Mouse (Mus musculus): ENCODE results near the gene Irf2. TPM values are rescaled to one million over a fixed set of nuclear protein-coding genes. Genes with fewer than 3 reads are reported as not detected.
"Not testable (repeated sequence)": the region's sequence is repeated elsewhere in the genome, so short reads cannot be mapped to it uniquely, and the experiment has no call there.

The Irf2 gene
- total RNA-seq, 4 experiments from 2014 or later: 24.9 to 35.0 (median 31.2) TPM

DNA sequence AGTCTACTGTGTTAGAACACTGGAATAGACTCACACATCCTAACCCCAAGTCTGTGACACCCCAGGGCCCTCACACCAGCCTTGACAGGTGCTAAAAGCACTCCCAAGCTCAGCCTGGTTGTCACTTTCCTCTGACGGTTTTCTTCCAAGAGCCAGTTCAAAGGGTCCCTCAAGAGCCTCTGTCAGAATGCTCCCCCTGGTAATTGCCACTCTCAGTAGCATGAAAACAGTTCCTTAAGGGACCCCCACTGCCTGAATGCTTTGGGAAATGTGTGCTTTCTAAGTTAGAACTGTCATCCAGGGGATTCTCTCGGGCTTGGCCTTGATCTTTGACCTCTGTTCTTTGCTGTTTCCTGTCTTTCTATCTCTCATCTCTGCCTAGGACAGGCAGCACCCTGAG is 17.0 kb upstream of the Irf2 start:
- DNase-seq (ENCODE audit: low spot score in 2 of 2): no peak

DNA sequence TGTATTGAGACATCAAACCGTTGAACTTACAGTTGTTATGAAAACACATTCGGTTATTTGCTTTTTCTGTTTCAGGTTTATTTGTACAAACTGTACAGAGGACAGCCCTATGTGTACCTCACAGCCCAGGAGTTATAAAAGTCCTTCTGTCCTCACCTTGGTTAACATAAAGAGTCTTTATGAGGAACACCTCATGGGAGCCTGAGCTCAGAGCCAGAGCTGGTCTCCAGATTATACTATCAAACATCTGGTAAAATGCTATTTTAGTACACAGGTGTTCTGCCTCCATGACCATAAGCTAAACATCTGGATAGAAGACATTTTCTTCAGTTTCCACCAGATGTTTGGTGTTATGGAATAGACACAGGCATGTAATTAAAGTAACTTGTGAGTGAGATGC is 13.1 kb upstream of the Irf2 start:
- DNase-seq (ENCODE audit: low spot score in 2 of 2): no peak

DNA sequence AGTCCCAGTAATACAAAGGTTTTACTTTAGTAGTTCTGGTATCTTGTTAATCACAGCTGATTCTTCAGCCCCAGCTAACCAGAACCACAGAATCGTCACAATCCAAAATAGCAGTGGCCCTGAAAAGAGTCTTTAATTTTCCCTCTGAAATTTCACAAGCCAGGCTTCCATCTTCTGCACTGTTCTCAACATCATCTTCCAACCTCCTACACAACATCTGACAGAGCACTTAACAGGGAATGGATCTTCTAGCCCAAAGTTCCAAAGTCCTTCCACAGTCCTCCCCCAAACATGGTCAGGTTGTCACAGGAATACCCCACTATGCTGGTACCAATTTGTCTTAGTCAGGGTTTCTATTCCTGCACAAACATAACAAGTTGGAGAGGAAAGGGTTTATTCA is 9.9 kb upstream of the Irf2 start:
- not testable (repeated sequence) for DNase-seq (ENCODE audit: low spot score in 2 of 2)

DNA sequence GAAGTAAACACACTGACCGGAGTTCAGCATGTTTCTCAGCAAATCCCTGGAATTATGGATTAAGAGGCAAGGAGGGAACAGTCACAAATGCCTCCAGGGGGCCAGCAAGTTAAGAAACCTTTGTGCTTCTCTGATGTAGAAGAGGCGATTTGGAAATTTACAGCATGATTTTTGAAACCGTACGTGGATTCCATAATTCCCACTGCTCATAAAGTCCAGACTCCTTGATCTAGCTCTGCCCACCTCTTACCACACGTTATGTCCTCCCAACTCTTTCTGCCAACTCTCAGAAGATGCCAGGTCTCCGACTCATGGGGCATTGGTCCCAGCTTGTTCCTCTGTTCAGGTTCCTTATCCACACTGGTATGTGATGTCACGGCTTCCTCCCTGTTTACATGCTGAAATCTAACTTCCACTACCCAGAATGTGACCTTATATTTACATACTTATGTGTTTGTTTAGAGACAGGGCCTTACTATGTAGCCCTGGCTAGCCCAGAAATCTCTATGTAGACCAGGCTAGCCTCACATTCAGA is 7.1 kb upstream of the Irf2 start:
- no peak for DNase-seq (ENCODE audit: low spot score in 2 of 2)

DNA sequence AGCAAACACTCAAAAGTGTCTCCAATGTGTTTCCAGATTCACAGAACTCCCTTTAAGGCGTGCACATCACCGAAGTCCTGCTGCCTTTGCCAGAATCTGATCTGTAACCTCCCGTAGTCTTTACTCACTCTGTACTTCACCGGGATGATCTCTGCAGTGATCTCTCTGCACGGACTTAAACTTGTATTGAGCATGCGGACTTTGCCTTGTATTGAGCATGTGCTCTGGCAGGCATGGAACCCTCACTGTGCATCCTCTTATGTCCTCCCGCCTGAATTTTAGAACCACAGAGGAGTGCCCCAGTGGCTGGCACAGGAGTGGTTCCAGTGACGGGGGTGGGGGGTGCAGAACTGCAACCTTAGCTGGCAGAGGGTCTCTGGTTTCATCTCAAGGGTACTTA is 5.9 kb upstream of the Irf2 start:
- DNase-seq (ENCODE audit: low spot score in 2 of 2): no peak

DNA sequence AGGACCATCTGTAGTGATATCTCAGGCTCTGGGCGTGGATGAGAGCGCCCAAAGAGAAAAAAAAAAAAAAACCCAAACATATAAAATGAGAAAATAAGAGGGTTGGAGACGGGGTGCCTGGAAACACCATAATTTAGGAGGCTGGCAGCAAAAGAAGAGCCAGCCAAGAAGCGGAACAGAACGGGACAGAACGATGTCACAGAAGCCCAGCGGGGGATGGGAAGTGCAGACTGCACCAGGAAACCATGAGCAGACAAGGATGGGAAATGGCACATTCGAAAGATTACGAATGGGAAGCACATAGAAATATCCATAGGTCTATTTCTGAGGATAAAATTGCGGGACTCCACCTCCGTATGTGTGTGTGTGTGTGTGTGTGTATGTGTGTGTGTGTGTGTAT is 4.0 kb upstream of the Irf2 start:
- no peak for DNase-seq (ENCODE audit: low spot score in 2 of 2)

DNA sequence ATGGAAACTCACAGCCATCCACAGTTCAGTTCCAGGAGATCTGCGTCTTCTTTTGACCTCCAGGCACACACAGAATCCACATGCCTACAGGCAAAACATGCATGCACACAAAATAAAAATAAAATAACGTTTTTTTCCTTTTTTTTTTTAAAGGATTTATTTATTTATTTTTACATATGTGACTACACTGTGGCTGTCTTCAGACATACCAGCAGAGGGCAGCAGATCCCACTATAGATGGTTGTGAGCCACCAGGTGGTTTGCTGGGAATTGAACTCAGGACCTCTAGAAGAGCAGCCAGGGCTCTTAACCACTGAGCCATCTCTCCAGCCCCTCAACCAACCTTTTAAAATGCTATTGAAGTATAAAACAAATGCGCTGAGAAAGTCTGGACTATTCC is 3.3 kb upstream of the Irf2 start:
- DNase-seq (ENCODE audit: low spot score in 2 of 2): no peak

DNA sequence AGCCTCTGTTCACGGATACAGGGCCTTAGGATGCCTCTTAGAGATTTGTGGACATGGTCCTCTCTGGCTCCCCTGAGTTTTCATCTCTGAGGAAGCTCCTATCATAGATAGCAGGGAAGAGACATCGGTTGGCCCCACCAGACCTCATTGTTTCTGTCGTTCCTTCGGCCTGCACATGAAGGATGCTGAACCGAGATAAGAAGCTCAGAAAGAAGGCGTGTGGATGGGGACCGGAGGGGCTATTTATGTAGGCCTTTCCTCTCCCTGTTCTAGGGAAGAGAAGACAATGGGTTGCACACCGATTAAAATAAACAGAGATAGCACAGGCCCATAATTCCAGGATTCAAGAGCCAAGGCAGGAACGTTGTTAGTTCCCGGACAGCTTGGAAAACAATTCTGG is 2.1 kb upstream of the Irf2 start:
- no peak for DNase-seq (ENCODE audit: low spot score in 2 of 2)

DNA sequence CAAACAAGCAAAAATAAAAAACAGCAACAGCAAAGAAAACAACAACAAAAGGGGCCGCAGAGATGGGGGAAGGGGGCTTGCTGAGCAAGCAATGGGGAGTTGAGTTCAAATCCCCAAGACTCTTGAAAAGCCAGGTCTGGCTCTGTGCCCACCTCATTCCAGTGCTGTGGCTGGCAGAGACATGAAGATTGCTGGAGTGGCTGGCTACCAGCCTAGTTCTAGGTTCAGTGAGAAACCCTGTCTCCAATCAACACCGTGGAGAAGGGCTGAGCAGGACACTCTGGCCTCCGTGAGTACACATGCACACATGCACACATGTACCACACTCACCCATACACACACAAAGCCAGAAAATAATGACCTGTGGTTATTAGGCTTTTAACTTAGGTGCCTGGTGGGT is 1.6 kb upstream of the Irf2 start:
- peak in 1 of 2 experiments; percentile 14 for DNase-seq (ENCODE audit: low spot score in 2 of 2)

DNA sequence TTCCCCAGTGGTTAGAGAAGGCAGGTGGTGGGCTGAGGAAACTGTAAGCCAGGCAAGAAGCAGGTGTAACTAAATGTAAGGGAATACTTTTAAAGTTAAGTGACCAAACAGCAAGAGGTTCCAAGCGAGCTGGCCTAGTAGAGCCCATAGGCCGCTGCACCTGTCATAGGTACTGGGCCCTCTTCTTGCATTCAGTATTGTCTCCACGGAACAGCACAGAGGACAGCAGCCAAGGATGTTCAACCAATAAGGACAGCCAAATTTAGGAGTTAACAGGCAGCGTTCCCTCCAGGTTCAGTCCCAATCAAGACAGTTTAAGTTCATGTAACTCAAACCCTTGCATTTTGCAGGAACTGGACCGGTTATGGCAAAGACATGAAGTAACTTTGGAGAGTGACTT is 931 bp upstream of the Irf2 start:
- DNase-seq (ENCODE audit: low spot score in 2 of 2): no peak

DNA sequence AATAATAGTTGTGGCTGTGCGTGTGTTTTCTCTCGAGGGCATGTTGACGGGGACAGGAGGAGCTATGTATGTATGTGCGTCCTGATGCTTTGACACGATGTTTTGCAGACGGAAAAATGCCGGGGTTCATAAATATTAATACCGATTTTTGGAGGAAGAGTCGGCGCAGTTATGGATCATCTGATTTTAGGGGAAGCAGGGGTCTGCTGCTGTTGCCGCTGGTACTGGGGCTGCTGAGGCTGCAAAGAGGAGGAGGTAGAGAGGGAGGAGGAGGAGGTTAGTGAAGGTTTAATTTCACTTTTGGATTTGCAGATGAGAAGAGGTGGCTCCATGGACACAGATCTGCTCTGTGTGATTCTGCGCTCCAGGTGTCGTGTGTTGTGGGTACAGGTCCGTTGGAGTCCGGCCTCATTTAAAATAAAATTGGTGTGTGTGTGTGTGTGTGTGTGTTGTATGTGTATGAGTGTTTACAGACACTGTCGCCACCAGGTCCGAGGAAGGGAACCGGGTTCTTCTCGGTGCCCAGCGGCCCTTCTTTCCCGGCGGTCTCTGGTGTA is 502 bp downstream of the Irf2 start:
- DNase-seq (ENCODE audit: low spot score in 2 of 2): no peak

DNA sequence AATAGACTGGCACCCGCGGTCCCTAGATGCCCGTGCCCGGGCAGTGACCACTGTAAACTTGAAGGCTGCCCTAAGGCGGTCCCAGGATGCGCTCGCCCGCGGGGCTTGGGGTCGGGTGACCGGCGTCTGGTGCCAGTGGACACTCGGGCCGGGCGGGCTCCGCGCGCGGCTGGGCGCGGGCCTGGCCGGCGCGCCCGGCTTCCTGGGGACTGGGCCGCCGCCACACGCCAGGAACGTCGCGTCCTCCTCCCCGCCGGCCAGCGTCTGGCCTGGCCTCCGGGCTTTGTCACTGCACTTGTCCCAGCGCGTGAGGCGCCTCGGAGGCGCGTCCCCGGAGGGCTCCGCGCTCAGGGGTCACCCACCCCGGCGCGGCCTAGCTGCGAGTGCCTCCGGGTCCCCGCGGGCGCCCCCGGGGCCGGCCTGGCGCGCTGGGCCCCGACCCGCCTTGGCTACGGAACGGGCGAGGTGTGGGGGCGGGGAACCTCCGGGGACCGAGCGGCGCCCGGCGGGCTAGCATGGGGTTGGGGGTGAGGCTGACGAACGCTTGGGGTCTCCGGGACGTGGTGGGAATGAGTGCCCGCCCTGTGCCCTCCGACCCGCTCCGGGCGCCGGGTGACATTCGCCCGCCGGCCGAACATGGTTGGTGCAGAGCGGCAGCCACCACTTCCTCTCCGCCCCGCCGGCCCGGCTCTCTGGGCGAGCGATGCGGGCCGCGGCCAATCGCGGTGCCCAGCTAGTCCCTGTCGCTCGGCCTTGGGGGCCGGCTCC is 1.2 kb downstream of the Irf2 start:
- DNase-seq (ENCODE audit: low spot score in 2 of 2): peak; percentile 51 to 67

DNA sequence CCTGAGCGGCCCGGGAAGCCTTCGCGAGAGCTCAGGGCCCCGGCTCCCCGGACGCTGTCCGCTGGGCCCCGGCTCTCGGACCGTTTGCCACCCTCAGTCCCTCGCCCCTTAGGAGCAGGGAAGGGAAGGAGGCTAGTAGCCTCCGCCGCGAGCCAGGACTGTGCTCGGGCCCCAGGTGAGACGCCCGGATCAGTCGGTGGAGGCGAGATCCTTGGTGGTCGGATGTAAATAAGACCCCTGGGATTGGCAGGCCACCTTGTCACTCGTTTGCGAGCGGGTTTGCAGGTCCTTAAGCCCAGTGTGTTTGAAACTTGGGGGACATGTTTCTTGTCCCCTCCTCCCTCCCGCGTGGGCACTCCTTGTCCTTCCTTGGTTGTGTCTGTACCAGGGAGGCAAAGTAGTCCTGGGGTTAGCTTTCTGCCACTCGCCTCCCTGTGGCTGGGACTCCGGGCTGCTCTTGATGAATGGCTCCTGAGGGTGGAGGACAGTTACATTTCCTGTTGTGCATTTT is 1.8 kb downstream of the Irf2 start:
- peak; percentile 18 to 42 for DNase-seq (ENCODE audit: low spot score in 2 of 2)

DNA sequence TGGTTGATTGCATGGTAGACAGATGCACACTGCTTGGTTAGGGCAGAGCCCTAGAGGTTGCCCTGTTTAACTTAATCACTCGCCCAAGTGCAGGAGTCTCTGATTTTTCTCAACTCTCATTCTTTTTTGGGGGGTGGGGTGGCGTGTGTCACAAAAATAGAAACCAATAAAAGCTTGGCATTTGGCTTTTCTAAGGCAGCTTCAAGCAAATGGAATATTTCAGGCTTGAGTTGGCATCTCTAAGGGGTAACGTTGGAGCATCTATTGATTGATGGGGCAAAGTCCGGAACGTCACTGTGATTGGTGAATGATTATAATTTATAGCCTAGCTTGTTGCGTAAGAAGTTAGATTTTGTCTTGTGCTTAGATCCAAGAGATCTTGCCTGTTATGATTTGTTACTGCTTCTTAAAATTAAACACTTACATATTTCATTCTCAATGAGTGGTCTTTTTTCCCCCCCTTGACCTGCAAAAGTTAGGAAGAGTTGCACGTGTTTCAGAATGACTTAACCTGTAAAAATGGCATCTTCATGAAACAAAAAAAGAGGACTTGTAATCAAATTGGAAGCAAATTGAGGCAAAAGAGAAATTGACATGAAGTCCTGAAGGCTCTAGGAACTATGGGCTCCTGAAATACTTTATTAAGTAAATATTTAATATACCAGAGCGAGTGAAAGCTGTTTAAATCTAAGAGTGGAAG is 2.6 kb downstream of the Irf2 start:
- DNase-seq (ENCODE audit: low spot score in 2 of 2): no peak

DNA sequence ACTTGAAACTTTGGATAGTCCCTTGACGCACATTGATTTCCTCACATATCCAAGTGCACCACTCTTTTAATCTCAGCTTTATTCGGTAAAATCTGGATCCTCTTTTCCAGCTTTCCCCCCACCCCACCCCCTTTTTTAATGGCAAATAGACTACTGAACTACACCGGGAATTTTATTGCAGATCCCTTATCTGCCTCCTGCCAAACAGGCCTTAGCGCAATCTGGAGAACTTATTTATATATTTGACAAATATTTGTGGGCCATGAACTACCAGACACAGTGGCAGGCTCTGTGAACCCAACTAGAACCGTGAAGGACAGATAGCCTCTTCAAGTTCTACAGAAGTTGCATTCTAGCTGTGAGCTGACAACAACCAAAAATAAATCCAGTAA is 3.2 kb downstream of the Irf2 start:
- DNase-seq (ENCODE audit: low spot score in 2 of 2): no peak

DNA sequence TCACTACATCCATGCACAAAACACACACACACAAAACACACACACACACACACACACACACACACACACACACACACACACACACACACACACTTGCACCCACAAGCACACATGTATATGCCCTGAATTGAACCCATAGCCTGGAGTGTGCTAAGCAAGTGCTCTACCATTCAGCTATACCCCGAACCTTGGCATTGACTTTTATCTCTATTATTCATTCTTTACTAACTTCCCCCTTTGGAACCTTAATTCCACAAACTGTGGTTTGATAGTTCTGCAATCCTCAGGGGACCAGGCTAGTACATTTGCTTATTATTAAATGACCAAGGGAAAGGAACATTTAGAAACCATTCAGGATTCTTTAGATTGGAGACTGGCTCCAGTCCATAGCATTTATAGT is 5.9 kb downstream of the Irf2 start:
- DNase-seq (ENCODE audit: low spot score in 2 of 2): no peak

DNA sequence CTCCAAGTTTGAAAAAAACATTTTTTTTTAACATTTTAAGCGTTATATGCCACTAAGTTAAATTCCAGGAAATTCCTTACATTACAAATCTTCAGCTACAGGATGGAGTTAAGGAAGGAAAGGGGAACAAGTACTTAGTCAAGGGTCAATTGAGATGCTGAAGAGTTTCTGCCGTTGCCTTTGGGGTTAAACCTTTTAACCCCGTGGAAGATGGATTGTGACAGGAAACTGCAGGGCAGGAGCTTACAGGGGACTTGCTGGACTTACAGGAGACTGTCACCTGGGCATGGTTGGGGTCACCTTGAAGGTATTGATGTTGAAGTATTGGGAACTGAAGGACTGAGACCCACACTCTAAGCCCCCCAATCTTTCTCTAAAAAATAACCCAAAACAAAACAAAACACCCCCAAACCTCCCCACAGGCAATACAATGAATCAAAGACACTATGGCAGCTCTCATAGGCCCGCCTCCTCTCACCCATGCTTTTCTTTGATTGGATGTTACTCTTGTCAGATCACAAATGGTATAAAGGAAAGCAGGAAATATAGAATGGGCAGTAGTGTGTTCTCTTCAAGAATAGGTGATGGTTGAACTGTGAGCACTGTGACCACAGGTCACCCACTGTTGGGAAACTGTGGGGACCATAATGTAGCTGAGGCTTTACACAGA is 7.9 kb downstream of the Irf2 start:
- no peak for DNase-seq (ENCODE audit: low spot score in 2 of 2)

DNA sequence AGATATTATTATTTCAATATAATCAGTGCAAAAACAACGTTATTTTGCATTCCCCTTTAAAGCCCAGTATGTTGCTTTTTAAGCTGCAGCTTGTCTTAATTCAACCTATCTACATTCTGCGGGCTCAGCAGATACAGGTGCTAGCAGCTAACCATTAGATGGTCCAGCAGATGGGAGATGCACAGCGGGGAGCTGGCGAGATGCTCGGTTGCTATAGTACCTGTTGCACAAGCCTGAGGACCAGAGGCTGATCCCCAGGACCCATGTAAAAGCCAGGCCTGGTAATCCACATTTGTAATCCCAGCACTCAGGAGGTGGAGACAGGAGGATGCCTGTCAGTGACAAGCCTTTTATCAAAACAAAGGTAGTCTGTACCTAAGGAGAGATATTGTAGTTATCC is 10.5 kb downstream of the Irf2 start:
- no peak for DNase-seq (ENCODE audit: low spot score in 2 of 2)

DNA sequence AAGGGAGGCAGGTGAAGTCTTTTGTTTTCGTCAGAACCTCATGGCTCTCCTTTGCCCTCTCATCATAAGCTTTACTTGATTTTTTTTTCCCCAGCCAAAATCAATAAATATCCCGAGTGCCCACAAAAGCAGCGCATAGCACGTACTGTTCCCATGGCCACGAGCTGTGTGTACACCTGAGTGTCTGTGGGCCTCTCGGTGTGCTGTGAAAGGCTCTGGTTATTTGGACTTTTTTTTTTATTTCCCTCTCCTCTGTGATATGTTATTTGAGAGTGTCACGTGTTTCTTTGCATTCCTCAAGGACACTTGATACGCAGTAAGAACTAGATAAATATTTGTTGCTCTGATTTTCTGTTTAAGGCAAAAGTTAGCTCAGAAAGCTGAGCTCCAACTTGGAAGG is 11.0 kb downstream of the Irf2 start:
- DNase-seq (ENCODE audit: low spot score in 2 of 2): no peak

DNA sequence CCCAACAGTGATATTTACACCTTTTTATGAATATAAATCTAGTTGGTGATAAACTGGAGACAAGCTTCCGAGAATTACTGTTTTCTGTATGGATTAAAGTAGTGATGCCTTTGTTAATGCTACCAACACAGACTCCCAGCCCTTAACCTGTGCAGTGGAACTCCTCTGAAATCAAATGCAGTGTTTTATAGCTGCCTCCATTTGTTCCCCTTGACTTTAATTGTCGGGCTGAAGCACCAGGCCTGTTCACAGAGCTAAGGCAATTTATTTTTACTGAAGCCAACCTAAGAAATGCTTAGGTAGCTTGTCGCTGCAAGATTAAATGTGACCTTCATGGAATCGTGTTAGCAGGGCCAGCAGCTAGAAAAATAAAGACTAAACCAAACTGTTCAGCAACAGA is 11.6 kb downstream of the Irf2 start:
- no peak for DNase-seq (ENCODE audit: low spot score in 2 of 2)

DNA sequence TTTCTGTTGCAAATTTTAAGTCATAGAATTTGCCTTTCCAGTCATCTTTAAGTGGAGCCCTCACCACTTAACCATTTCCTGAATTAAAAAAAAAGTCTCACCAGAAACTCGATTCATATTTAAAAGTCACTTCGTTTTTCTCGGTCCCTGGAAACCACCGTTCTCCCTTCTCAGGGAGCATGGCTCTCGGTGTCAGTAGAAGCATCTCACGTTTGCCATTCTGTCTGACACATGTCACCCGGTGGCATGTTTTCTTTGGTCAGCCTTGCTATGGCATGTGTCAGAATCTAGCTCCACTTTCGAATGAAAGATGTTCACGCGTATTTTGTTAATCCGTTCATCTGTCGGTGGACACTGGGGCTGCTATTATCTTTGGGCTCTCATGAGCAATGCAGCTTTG is 13.5 kb downstream of the Irf2 start:
- no peak for DNase-seq (ENCODE audit: low spot score in 2 of 2)

DNA sequence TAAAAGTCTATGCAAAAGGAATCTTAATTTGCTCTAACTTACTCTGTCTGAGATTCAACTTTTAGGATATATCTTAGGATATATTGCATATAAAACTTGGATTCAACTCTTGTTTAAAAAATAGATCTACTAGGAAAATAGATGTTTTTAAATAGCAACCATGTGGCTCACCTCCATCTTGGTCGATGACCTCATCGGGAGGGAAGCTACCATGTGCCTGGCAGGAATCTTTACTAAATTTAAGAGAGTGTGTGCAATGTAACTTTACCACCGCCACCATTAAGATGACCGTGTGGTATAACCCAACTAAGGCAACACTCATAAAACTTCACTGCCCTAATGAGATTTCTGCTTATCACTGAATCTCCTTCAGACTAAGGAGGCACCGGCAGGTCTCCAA is 14.8 kb downstream of the Irf2 start:
- DNase-seq (ENCODE audit: low spot score in 2 of 2): no peak

Measured in gastrocnemius, adult 8-10 months (tissue).